Mouse (Mus musculus) lung, embryonic 16.5 days (tissue): Measurements from ENCODE around the gene Dpep1. TPM values are rescaled to one million over a fixed set of nuclear protein-coding genes. Genes with fewer than 3 reads are reported as not detected.

Source experiments
- polyA plus RNA-seq: library from polyadenylated mRNA; unstranded; fragments of >200 nt; fragmentation: Nextera tagmentation; extraction: Ambion mirVana; gene quantifications from 2 replicates; pipeline ENCODE4 v1.2.1, GENCODE M21; 2015

Dpep1 gene
- polyA plus RNA-seq, 1 experiment from 2014 or later = 15.4 TPM

Other genes starting within 250 kb of the Dpep1 start
- 23.9 and 25.8 TPM in 2 replicates for gene Ankrd11, start 144.0 kb upstream of the Dpep1 start, polyA plus RNA-seq
- 43.7 and 46.4 TPM in 2 replicates for gene Spg7, start 123.3 kb upstream of the Dpep1 start, polyA plus RNA-seq
- 1,316 and 1,484 TPM in 2 replicates for gene Rpl13, start 83.9 kb upstream of the Dpep1 start, polyA plus RNA-seq
- 0.73 and 0.83 TPM in 2 replicates for gene Cpne7, start 68.9 kb upstream of the Dpep1 start, polyA plus RNA-seq
- 21.2 and 24.7 TPM in 2 replicates for gene Sult5a1, start 27.9 kb upstream of the Dpep1 start, polyA plus RNA-seq
- 138 and 147 TPM in 2 replicates for gene Chmp1a, start 26.5 kb downstream of the Dpep1 start, polyA plus RNA-seq
- gene Spata33, start 26.6 kb downstream of the Dpep1 start, polyA plus RNA-seq = 6.7 and 7.1 TPM in 2 replicates
- gene Cdk10, start 38.6 kb downstream of the Dpep1 start, polyA plus RNA-seq = 30.0 and 30.1 TPM in 2 replicates
- 5.7 and 5.8 TPM in 2 replicates for gene Spata2l, start 50.0 kb downstream of the Dpep1 start, polyA plus RNA-seq
- gene Zfp276, start 68.0 kb downstream of the Dpep1 start, polyA plus RNA-seq = 22.0 and 23.1 TPM in 2 replicates
- gene Vps9d1, start 68.1 kb downstream of the Dpep1 start, polyA plus RNA-seq = 23.2 and 23.5 TPM in 2 replicates
- gene Fanca, start 132.3 kb downstream of the Dpep1 start, polyA plus RNA-seq = 23.4 and 29.4 TPM in 2 replicates
- 0.96 and 1.2 TPM in 2 replicates for gene Spire2, start 146.5 kb downstream of the Dpep1 start, polyA plus RNA-seq
- gene Tcf25, start 187.5 kb downstream of the Dpep1 start, polyA plus RNA-seq = 149 TPM in 2 replicates
- gene Mc1r, start 220.9 kb downstream of the Dpep1 start, polyA plus RNA-seq = not detected in 2 replicates
- 5.8 and 11.0 TPM in 2 replicates for gene Tubb3, start 225.2 kb downstream of the Dpep1 start, polyA plus RNA-seq
- 26.3 and 28.0 TPM in 2 replicates for gene Def8, start 237.3 kb downstream of the Dpep1 start, polyA plus RNA-seq